Mouse (Mus musculus): ENCODE results near the gene Csmd2.

- TF ChIP-seq CTCF (IDR thresholded peaks at IDR 0.05; ENCODE audit: borderline replicate concordance, insufficient read depth, low read depth, low read length) (no peak), POLR2A (IDR thresholded peaks at IDR 0.05; ENCODE audit: borderline replicate concordance, insufficient read depth, low read length) (no peak)
These were observed 65.0 kb downstream of the Csmd2 start for GRCm38 (mm10) chr4:128052701-128053100.
